Mouse (Mus musculus): ENCODE measurements around the gene Rora.
A peak's percentile ranks its signal among the peaks of the same experiment; 100 is the strongest.

Rora gene

DNA sequence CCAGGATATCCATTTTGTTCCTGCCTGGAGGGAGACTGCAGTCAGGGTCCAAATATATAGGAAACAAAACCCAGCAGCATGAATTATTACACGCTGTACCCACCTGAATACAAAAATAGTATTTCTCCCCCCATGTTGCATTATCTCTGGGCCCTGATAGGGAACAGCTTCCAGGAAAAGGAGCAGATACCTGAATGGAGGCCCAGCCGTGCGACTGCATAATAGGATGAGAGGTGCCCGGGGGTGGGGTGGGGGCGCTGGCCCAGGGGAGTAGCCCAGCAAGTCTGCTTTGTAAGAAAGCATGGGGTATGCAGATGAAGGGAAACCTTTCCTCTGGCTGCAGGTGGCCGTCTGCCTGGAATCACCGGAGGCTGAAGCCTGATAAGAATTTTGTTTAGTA, 108.1 kb downstream of the Rora start:
- DNase-seq = no peak

GRCm38 (mm10) chr9:68765595-68765994, 112.0 kb downstream of the Rora start:
- DNase-seq = peak; percentile 40

DNA sequence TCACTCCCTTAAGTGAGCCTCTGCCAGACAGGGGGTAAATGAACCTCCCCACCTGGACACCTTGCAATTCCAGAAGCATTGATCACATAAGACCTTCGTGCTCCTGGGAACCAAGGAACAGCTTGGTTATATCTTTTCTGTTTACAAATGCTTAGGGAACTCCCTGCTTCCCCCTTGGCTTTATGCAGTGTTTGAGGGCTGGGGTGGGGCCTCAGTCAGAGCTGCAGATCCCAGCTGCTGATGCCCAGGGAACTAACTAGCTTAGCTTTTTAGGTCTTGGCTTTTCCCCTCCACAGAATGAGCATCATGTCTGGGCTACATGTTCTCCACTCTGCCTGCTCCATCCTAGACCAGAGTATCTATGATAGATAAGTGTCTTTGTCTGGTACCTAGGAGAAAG, 116.1 kb downstream of the Rora start:
- DNase-seq = no peak

- DNase-seq = no peak
Measured at GRCm38 (mm10) chr9:68771383-68771782, 117.8 kb downstream of the Rora start.

- DNase-seq = peak; percentile 13
Measured at GRCm38 (mm10) chr9:68773770-68774169, 120.2 kb downstream of the Rora start.

DNA sequence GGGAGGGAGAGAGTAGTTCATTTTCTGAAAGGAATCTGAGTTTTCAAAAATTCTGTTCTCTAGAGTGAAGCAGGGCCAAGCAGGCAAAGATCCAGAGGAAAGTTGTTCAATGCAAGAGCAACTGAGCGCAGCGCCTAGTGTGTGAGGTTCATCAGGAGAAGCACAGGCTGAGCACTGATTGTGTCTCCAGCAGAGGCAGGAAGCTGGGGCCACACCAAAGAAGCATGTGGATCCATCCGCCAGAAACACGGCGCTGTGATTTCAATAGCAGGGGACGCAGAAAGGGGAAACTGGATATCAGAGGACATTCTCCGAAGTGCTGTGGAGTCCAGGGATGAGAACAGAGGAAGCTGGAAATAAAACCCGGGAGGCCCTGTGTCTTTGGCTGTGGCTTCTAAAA, 128.4 kb downstream of the Rora start:
- DNase-seq = no peak

- DNase-seq = no peak
Measured at GRCm38 (mm10) chr9:68782604-68783003, 129.0 kb downstream of the Rora start.

GRCm38 (mm10) chr9:68783246-68783645, 129.7 kb downstream of the Rora start:
- DNase-seq = no peak

DNA sequence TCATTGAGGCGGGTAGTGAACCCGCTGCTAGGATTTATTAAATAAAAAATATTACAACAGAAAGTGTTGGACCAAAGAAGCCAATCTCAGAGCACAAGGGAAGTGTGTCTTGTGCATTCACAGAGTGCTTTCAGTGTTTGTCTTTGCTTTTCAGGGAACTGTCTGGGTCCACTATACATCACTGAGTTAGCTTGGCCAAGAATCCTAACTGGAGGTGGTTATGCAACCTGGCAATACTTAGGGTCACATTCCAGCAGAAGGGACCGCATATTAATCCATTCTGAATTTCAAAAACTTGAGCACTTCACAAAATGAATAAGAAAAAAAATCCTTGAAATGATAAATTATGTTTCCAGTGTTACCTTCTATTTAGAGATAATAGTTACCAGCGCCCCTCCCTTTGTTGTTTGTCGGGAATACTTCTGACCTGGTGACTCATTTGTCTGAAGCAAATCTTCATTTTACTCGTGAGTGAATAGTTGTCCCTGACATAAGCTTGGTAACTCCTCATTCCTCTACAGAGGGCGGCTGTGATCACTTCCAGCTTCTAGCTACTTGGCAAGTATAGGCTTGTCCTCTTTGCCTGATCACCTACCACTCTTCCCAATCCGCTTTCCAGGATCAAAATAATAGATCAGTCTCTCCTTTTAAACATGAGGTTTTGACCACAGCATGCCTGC, 133.2 kb downstream of the Rora start:
- DNase-seq = no peak

- no peak for DNase-seq
Measured at GRCm38 (mm10) chr9:68787665-68788064, 134.1 kb downstream of the Rora start.

DNA sequence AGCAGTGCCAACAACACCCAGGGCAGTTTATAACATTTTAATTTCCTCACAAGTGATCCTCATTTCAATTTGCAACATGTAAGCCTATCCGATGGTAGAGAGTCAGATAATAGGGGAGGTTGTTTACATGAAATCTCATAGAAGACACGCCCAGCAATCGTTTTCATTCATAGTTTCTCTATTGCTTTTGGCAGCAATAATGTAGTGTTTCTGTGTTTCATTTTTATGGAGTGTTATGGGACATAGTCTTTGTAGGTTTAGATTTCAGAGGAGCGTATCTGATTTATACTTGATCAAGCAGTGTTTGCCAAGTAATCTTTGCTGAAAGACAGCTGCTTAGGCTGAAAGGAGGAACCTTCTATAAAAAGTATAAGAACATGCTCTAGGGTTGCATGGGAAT, 137.3 kb downstream of the Rora start:
- DNase-seq = no peak

- DNase-seq = no peak
Measured at GRCm38 (mm10) chr9:68791982-68792540, 138.5 kb downstream of the Rora start.

- no peak for DNase-seq
Measured at GRCm38 (mm10) chr9:68795314-68795713, 141.7 kb downstream of the Rora start.

- no peak for DNase-seq
Measured at GRCm38 (mm10) chr9:68798221-68798620, 144.6 kb downstream of the Rora start.

DNA sequence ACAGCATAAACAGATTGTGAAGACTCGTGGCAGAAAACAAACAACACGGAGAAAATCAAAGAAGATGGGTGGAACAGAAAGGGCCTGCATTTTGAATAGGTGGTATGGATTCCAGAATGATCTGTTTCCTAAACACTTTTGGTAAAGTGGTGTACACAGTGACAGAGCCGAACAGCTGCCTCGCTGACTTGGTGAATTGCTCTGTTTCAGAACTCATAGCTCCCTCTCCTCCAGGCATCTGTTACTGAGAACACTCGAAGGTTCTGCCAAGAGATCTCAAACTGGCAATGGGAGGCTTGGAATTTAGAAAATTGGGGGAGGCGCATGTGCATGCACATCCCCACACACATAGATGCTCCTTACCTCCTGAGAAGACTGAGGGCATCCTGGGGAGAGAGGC, 145.5 kb downstream of the Rora start:
- no peak for DNase-seq

DNA sequence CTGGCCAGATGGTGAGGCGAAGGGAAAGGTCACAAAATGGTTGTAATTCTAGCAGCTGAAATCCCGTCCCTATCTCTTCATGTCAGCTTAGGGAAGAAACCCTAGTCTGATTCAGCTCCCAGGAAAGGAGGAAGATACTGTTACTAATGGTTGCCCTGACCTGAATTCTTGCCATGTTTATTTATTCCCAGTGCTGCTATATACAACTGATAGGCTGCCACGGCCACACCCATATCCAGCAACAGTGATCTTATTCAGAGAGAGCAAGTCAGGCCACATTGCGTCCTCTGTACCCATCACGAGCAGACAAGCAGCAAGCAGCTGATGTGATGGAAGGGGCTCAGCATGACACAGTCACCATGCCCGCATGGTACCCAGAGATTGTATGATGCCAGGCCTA, 150.6 kb downstream of the Rora start:
- DNase-seq = no peak

- DNase-seq = no peak
Measured at GRCm38 (mm10) chr9:68805776-68806175, 152.2 kb downstream of the Rora start.

- DNase-seq = no peak
Measured at GRCm38 (mm10) chr9:68807735-68808134, 154.1 kb downstream of the Rora start.

DNA sequence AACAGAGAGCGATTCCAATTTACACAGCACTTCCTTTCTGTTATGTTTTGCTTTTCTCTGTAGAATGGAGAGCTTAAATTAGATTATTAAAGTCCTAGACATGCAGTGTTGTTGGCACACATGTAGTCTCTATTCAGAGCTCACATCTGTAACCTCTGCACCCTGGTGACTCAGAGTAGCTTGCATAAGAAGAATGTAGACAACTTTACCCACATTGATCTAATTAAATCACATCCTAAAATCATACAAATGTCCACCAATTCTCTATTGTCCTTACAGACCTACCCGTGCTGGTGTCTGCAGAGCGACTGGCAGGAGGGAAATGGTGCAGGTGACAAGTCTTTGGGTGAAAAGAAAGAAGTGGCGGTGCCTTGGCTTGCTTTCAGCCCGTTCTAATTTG, 155.9 kb downstream of the Rora start:
- no peak for DNase-seq

DNA sequence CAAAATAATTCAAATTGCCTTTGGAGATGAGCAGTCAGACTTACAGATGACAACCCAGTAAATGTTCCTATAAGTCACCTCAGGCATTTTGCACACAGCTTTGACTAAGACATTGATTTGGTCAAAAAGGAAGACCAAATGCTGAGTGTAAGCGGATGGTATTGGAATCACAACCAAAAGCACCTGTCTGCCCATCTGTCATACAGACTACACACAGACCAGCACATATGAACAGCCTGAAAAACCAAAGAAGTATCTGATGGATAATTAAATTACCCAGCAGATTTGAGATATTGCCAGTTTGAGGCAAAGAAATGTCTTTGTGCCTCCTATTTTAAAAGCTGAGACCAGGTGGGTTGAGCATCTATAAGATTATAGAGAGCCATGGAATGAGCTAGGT, 161.1 kb downstream of the Rora start:
- no peak for DNase-seq

DNA sequence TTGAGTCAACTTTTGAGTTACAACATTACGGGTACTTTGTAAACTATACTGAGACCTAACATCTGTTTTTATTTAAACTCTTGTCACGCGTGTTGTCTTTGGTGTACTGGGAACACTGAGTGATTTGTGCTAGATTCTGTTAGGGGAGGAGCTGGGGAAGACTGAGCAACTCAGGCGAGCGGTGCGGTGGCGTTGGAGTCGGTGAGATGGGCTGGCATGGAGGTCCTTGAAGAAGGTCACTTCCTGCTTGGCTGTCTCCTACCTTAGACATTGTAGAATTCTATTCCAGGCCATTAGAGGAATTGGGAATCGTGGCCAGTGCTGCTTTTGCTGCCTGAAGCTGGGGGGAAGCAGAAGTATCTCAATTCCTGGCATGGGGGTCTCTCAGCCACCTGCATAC, 162.3 kb downstream of the Rora start:
- no peak for DNase-seq

GRCm38 (mm10) chr9:68820036-68820435, 166.4 kb downstream of the Rora start:
- no peak for DNase-seq

DNA sequence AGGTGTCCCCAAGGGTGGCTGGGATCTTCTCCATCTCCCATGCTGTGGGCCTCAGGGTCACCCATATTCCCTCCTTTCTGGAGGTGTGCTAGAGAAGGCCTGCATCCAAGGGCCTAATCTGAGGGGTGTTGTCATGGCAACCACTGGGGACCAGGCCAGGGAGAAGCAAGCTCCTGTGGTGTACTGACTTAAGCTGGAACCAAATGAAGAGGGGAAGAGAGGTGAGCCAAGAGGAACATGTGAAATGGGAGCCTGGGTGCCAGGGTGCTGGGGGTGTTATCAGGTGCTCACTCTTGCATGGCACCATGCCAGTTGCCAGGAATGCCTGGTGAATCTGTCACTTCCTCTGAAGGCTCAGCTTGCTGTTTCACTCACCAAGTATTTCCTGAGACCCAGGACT, 166.9 kb downstream of the Rora start:
- DNase-seq = no peak

- DNase-seq = no peak
Measured at GRCm38 (mm10) chr9:68821388-68821787, 167.8 kb downstream of the Rora start.

DNA sequence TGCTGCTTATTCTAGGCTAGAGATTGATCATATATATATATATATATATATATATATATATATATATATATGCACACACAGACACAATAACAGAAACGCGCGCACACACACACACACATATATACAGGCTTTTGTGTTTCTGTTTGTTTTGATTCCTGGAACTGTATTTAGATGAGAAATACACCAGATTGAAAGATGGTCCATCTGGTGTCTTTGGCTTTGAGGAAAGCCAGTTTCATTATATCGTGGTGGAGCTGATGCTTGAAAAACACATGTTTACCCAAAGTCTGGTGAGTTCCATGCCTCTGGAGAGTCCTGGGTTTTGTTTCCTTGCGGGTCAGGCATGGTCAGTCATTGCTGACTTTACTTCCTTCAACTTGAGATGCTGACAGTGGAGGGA, 169.7 kb downstream of the Rora start:
- DNase-seq = no peak

Measured in thymus, postnatal 4 days (tissue).